Mouse (Mus musculus): ENCODE measurements around the gene Ftcd.
A peak's percentile ranks its signal among the peaks of the same experiment; 100 is the strongest.

The Ftcd gene

DNA sequence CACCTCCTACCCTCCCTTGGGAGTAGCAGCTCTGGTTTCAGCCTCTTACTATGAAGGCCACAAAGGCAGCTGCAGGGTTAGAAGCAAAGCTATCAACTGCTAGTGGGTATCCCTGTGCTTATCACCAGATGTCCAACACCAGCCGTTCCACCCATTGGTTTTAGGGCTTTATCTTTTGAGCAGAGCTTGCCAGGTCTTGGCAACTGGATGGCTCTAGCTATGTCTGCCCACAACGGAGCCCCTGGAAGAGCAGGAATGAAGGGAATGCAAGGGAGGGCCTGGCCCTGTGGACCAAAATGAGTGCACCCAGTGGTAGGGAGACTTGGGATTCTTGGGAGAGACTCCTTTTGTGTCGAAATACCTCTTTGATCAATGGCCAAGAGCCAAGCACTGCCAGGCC, 27.2 kb downstream of the Ftcd start:
- no peak for DNase-seq (ENCODE audit: low read depth, low spot score)

DNA sequence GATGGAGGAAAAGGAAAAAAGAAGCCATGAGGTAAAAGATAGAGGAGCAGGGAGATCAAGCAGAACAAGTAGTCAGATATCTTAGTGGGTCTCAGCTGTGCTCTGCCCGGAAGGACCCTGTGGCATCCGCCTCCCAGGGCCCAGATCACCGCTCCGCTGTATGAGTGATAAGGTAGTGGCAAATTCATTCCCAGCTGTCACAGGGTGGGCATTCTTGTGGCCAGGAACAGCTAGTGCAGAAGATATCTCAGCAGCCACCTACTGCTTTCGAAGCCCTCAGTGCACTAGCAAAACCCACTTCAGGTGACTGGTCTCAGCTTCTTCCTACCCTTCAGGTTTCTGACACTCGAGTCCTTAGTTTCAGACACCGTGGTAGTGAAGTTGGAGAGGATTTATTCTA, 37.0 kb downstream of the Ftcd start:
- DNase-seq (ENCODE audit: low read depth, low spot score), result no peak

DNA sequence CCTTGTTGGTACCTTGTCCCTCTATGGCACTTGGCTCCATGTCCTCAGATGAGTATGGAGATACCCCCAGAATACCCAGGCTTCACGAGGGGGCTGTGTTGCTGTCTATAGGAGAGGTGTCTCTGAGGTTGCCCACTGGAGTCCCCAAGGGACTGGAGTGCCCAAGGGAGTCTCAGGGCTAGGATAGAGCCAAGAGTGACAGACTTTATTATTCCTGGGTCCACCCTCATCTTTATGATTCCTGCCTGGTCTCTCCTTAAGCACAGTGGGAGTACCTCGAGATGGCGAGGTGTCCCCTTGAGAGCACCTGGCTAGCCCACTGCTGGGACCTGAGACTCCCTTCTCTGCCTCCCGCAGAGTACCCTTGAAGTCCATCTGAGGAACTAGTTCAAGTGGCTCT, 47.0 kb downstream of the Ftcd start:
- no peak for DNase-seq (ENCODE audit: low read depth, low spot score)

DNA sequence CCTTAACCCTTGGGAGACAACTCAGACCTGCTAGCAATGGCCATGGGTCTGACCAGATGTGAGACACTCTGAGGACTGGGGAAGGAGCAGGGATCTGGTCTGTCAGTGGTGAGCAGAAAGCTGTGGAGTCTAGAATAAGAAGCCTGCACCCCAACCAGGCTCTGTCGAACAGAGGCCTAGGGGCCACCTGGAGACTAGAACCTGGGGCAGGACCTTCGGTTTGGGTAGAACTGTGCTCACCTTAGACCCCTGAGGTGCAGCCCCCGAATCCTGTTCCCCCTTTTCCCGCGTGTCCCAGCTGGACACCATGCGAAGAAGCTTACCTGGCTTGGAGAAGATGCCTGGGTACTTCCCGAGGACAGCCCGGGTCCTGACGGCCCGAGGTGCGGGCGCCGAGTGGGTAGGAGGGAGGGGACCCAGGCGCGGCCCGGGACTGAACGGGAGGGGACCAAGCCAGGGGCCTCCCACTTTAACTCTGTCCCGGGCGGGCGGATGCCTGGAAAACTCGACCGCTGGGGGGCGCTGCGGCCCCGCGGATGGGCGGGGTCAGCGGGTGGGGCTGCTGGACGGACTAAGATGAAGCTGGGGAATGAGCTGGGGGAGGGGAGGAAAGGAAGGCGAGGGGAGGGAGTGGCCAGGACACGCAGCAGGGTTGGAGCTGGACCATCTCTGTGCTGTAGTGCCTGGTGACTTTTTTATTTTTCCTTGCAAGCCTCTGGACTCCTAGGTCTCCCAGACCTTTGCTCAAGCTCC, 47.7 kb downstream of the Ftcd start, which contains the start of gene Col6a2:
Gene Col6a2 (minus strand): TSS at position 703 of the 753 bp plus-strand sequence.
- peak; percentile 27 for DNase-seq (ENCODE audit: low read depth, low spot score)

DNA sequence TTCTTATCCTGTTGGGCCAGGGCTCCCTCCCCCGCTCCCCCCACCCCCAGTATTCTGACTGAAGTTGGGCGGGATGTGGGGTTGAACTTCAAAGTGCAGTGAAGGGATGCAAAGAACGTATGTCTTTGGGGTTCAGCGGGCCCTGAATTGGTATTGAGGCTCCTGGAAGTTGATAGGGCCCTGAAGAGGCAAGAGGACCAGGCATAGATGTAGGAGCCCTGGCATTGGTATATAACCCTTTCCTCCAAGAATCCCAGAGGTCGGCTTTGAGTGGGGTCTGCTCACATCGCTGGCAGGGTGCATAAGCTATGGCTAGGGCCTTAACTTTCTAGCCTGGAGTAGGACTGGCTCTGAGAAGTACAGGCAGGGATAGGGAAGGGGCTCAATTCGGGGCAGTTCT, 48.3 kb downstream of the Ftcd start:
- DNase-seq (ENCODE audit: low read depth, low spot score), result no peak

DNA sequence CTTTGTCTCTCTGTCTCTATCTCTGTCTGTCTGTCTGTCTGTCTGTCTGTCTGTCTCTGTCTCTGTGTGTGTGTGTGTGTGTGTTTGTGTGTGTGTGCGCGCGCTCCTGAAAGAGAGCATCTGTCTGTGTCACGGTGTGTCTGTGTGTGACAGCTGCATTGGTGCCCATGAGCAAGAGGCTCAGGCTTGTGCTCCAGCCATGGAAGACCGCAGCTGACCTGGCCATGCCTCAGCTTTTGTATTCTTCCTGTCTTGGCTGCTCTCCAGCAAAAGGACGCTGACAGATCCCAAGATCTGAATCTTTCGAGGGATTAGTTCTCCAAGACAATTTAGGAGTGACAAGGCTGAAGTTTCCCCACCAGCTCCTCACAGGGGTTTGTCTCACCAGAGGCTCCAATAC, 49.5 kb downstream of the Ftcd start:
- DNase-seq (ENCODE audit: low read depth, low spot score), result no peak

DNA sequence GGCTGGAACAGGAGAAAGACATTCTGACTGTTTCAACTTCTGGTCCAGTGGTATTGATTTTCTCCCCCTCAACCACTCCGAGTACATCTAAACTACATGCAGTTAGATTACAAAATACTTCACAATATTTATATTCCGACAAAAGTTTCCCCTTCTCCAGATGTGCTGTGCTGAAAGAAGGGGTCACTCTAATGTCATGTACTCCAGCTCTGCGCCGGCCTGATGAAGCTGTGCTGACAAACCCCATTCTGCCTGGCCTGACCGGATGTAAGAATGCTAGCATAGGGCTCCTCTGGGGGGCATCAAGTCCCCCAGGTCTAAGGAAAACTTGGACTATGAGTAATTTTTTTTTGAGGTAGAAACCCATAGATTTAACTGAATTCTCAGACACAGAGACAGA, 52.3 kb downstream of the Ftcd start:
- DNase-seq (ENCODE audit: low read depth, low spot score), result no peak

DNA sequence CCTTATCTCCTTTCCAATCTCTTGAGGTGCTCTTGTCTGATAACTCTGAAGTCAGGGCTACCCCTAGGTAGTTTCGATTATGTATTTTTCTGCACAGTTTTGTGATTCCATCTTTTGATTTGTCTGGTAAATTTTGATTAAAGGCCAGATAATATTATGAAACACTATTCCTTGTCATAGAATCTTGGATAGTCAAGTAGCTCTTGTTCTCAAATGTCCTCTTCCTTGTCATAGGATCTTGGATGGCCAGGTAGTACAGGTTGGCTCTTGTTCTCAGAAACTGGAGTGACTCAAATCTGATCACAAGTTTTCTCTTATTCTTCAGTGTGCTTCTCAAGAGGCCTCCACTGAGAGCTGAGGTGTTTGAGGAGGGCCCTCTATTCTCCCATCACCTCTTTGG, 55.2 kb downstream of the Ftcd start:
- DNase-seq (ENCODE audit: low read depth, low spot score), result no peak

DNA sequence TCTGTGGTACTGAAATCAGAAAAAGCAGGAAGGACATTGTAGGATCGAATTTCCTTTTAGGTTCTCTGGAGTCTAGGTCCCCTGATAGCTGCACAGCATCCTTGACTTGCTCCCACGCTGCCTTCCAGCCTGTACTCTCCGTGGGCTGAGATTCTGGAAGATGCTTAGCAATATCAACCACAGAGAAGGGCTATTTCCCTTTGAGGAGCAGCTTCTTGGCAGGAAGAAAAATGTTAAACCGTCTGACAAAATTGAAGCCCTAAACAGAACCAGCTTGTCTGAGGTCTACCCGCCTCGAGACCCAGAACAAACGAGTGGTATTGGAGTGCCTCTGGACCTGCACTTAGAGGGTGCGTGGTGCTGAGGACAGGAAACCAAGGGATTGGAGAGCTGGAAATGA, 57.2 kb downstream of the Ftcd start:
- DNase-seq (ENCODE audit: low read depth, low spot score), result no peak

DNA sequence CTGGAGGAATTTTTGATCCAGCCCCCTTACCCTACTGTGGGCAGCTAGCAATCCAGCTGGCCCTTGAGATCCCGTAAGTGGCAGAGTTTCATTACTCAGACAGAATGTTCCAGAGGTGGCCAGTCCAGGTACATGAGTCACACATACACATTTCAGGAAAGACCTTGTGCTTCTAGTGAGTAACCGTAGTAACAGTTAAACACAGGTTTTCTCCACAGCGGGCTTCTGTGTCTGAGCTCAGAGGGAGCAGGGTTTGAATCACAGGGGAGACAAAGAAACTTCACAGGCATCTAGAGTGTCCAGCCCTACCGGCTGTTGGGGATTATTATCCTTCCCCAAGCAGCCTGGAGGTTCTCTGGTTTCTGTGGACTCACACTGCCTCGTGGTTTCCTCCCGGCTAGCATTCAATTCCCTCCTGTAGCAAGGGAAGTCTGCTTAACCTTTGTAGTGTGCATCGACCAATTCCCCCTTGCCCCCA, 58.7 kb downstream of the Ftcd start:
- DNase-seq (ENCODE audit: low read depth, low spot score), result no peak

DNA sequence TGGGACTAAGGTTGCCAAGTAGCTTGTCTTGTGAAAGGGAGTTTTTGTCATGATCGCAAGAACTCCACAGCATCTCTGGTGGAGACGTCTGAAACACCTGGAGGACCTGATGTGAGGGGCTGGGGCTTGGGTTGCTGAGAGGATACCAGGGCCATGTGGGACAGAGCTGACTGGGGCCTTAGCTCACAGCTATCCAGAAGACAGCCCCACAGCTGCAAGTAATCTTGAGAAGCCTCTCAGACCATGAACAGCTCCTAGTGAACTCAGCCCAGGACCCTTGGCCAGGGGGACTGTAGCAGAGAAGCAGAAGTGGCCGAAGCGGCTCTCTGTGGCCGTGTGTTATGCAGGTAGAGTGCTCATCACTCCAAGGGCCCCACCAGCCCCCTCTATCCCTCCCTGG, 59.1 kb downstream of the Ftcd start:
- no peak for DNase-seq (ENCODE audit: low read depth, low spot score)

DNA sequence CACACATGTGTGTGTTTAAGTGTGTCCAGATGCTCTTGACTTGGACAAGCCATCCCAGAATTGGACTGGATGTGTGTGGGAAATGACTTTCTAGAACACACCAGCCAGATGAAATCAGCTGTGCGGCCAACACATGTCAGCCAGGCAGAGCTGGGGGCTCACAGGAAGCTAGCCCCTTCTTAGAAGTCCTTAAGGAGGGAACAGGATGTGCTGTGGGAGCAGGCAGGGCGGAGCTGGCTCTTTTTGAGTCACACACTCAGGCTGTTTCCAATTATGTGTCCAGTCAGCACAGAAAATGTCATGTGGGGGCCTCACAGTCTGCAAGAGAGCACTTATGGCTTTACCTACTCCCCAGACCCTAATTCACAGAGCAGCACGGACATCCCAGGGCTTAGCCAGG, 60.6 kb downstream of the Ftcd start:
- no peak for DNase-seq (ENCODE audit: low read depth, low spot score)

DNA sequence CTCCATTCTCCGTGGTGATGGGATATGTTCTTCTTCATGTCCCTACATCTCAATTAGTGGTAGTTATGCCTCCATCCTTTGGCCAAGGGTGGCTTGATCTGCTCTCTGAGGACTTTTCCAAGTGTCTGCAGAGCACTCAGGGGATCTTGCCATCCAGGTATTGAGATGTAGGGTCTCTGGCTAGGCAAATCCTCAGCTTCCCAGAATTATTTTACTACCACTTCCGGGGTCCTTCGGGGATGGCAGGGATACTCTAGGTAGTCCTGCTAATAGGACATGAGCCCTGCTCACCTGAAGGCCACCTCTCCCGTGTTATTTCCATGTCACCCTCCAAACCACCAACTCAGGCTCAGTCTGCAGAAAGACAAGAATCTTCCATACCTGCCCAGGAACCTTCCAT, 61.2 kb downstream of the Ftcd start:
- no peak for DNase-seq (ENCODE audit: low read depth, low spot score)
